Mouse (Mus musculus): ENCODE measurements around the gene Sufu.

GRCm38 (mm10) chr19:46414486-46414885 is 17.8 kb downstream of the Sufu start:
- TF ChIP-seq USF1 (IDR thresholded peaks at IDR 0.05; ENCODE audit: low read depth, low read length): no peak
- no peak for TF ChIP-seq ZC3H11A (IDR thresholded peaks at IDR 0.05; ENCODE audit: low read depth, low read length)
- TF ChIP-seq TBP (IDR thresholded peaks at IDR 0.05; ENCODE audit: low read depth, low read length): no peak
- no peak for TF ChIP-seq GABPA (IDR thresholded peaks at IDR 0.05; ENCODE audit: low read depth, low read length)
- TF ChIP-seq ZKSCAN1 (IDR thresholded peaks at IDR 0.05; ENCODE audit: low read depth, low read length): no peak
- TF ChIP-seq CTCF (IDR thresholded peaks at IDR 0.05 in 2 of 3, conservative IDR thresholded peaks at IDR 0.05 in 1 of 3; ENCODE audit: control insufficient read depth in 1 of 3, insufficient read depth in 1 of 3, low read depth in 2 of 3, low read length in 3 of 3, poor library complexity in 1 of 3, severe bottlenecking in 1 of 3): no peak
- TF ChIP-seq MAX (IDR thresholded peaks at IDR 0.05; ENCODE audit: low read length): no peak
- no peak for TF ChIP-seq ETS1 (IDR thresholded peaks at IDR 0.05; ENCODE audit: low read depth, low read length)
- no peak for TF ChIP-seq SIN3A (IDR thresholded peaks at IDR 0.05; ENCODE audit: low read length)
- TF ChIP-seq RAD21 (IDR thresholded peaks at IDR 0.05; ENCODE audit: low read depth, low read length): no peak
- TF ChIP-seq EP300 (IDR thresholded peaks at IDR 0.05; ENCODE audit: low read depth in 1 of 2, low read length in 2 of 2): no peak
- TF ChIP-seq USF2 (IDR thresholded peaks at IDR 0.05; ENCODE audit: borderline replicate concordance in 1 of 2, insufficient read depth in 1 of 2, low read depth in 1 of 2, low read length in 2 of 2): no peak
